Mouse (Mus musculus) gastrocnemius, postnatal 10 days (tissue): ENCODE measurements around the gene Gm20708. TPM values are rescaled to one million over a fixed set of nuclear protein-coding genes. Genes with fewer than 3 reads are reported as not detected.
"Not testable (repeated sequence)": the region's sequence is repeated elsewhere in the genome, so short reads cannot be mapped to it uniquely, and the experiment has no call there.

ENCODE experiments used
- DNase-seq: peaks from one replicate; pipeline ENCODE4 v3.0.0; 2021; ENCODE audit warnings: mixed read lengths
- total RNA-seq, 2 experiments: library from RNA; stranded (reverse); gene quantifications; 2 replicates each; pipeline ENCODE4 v1.2.3; 2021

Gm20708 gene
- total RNA-seq, 2 experiments from 2014 or later: 1.2 to 3.3 TPM

GRCm38 (mm10) chr11:117833509-117833908, 24.0 kb downstream of the Gm20708 start:
- not testable (repeated sequence) for DNase-seq

- DNase-seq: no peak
Observed at GRCm38 (mm10) chr11:117834086-117834485, 24.6 kb downstream of the Gm20708 start.

- no peak for DNase-seq
Observed at GRCm38 (mm10) chr11:117836306-117836705, 26.8 kb downstream of the Gm20708 start.

GRCm38 (mm10) chr11:117838572-117838971, 29.1 kb downstream of the Gm20708 start:
- no peak for DNase-seq

- DNase-seq: no peak
Observed at GRCm38 (mm10) chr11:117839021-117839420, 29.6 kb downstream of the Gm20708 start.

- no peak for DNase-seq
Observed at GRCm38 (mm10) chr11:117840910-117841309, 31.4 kb downstream of the Gm20708 start.

- DNase-seq: no peak
Observed at GRCm38 (mm10) chr11:117843434-117843833, 34.0 kb downstream of the Gm20708 start.

- DNase-seq: no peak
Observed at GRCm38 (mm10) chr11:117844997-117845396, 35.5 kb downstream of the Gm20708 start.

- no peak for DNase-seq
Observed at GRCm38 (mm10) chr11:117845651-117846050, 36.2 kb downstream of the Gm20708 start.

- DNase-seq: no peak
Observed at GRCm38 (mm10) chr11:117846640-117847039, 37.2 kb downstream of the Gm20708 start.

- no peak for DNase-seq
Observed at GRCm38 (mm10) chr11:117847593-117848215, 38.2 kb downstream of the Gm20708 start.

GRCm38 (mm10) chr11:117848271-117848984, 39.0 kb downstream of the Gm20708 start:
- peak; percentile 32 for DNase-seq

GRCm38 (mm10) chr11:117848985-117849671, 39.7 kb downstream of the Gm20708 start, which contains the start of gene Birc5:
TSS of gene Birc5 (plus strand) at chr11:117849251.
- peak; percentile 95 for DNase-seq

- DNase-seq: no peak
Observed at GRCm38 (mm10) chr11:117852875-117853274, 43.4 kb downstream of the Gm20708 start.

GRCm38 (mm10) chr11:117854241-117854640, 44.8 kb downstream of the Gm20708 start:
- DNase-seq: no peak

- DNase-seq: no peak
Observed at GRCm38 (mm10) chr11:117855360-117855759, 45.9 kb downstream of the Gm20708 start.

GRCm38 (mm10) chr11:117855975-117856374, 46.5 kb downstream of the Gm20708 start:
- no peak for DNase-seq

GRCm38 (mm10) chr11:117857462-117857861, 48.0 kb downstream of the Gm20708 start:
- no peak for DNase-seq

GRCm38 (mm10) chr11:117858392-117858791, 48.9 kb downstream of the Gm20708 start:
- no peak for DNase-seq

- DNase-seq: no peak
Observed at GRCm38 (mm10) chr11:117860601-117861000, 51.1 kb downstream of the Gm20708 start, which contains the start of gene Tmem235. TSS of gene Tmem235 (plus strand) at chr11:117860752.

GRCm38 (mm10) chr11:117863174-117863856, 53.8 kb downstream of the Gm20708 start:
- DNase-seq: no peak

GRCm38 (mm10) chr11:117864805-117865204, 55.3 kb downstream of the Gm20708 start:
- no peak for DNase-seq
